8 mouse cellular contexts compared by ENCODE assay signal in the genomic region with DNA sequence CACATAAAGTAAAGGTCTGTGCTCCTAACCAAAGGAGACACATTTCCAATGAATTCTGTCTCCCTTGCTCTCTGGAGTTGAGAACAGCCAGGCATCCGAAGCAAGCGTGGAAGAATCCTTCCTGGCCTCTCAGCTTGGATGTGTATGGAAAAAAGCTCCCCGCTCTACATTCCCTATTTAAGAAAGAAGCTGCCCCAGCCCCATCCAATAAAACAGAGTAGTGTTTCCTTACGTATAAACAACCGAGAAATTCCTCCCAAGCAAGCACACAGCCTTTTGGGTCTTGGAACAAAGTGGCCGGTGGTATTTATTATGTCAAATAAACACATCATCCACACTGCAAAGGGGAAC.
DNase-seq lines count a peak whose midpoint lies in the region; ATAC-seq and TF ChIP-seq lines count a peak whose summit lies in the region.

No protein-coding gene starts in this region.

- 84% methylated on average over 6 of the region's 6 CpGs for WGBS in liver, adult 2 months
- WGBS in forebrain, embryonic 14.5 days: 7% methylated on average over 6 of the region's 6 CpGs
- WGBS in limb, embryonic 11.5 days: 8% methylated on average over 6 of the region's 6 CpGs
- 7% methylated on average over 6 of the region's 6 CpGs for WGBS in neural tube, embryonic 14.5 days
- WGBS in cerebellum, adult 2 months: 52% methylated on average over 6 of the region's 6 CpGs

- no peaks in the 10 kb centered on the region for H3K27me3 ChIP-seq in liver, adult 2 months (ENCODE audit: control insufficient read depth, insufficient read depth, low read length)
- H3K27me3 ChIP-seq in forebrain, embryonic 14.5 days (replicated peaks; ENCODE audit: control insufficient read depth, insufficient read depth, low read length): no peaks in the 10 kb centered on the region
- no peaks in the 10 kb centered on the region for H3K27me3 ChIP-seq in limb, embryonic 11.5 days (ENCODE audit: control insufficient read depth, insufficient read depth, low read length)
- no peaks in the 10 kb centered on the region for H3K27me3 ChIP-seq in neural tube, embryonic 14.5 days (ENCODE audit: control insufficient read depth, insufficient read depth, low read length)
- H3K27me3 ChIP-seq in cerebellum, adult 2 months (ENCODE audit: control insufficient read depth, insufficient read depth, low read length): no peaks in the 10 kb centered on the region

- no peaks in the 10 kb centered on the region for H3K9me3 ChIP-seq in forebrain, embryonic 14.5 days (replicated peaks; ENCODE audit: control insufficient read depth, low read length)
- H3K9me3 ChIP-seq in limb, embryonic 11.5 days (ENCODE audit: control insufficient read depth, low read length): no peaks in the 10 kb centered on the region
- no peaks in the 10 kb centered on the region for H3K9me3 ChIP-seq in neural tube, embryonic 14.5 days (ENCODE audit: control insufficient read depth, low read length)

- H3K27ac ChIP-seq in liver, adult 2 months (replicated peaks; ENCODE audit: insufficient read depth, low read depth, low read length): peak overlapping the region; percentile 68
- peak overlapping the region; percentile 40; the same call in 1 of the 2 replicates for H3K27ac ChIP-seq in forebrain, embryonic 14.5 days (ENCODE audit: low read depth, low read length)
- H3K27ac ChIP-seq in limb, embryonic 11.5 days (replicated peaks; ENCODE audit: low read depth, low read length): peak overlapping the region; percentile 90
- no peak overlapping the region for H3K27ac ChIP-seq in neural tube, embryonic 14.5 days (ENCODE audit: low read depth, low read length)
- H3K27ac ChIP-seq in cerebellum, adult 2 months (ENCODE audit: insufficient read depth, low read length): no peak overlapping the region

- no peak for TF ChIP-seq CTCF in liver, adult 2 months (IDR thresholded peaks at IDR 0.05; ENCODE audit: low read depth, low read length)
- no peak for TF ChIP-seq CTCF in cerebellum, adult 2 months (IDR thresholded peaks at IDR 0.05; ENCODE audit: borderline replicate concordance, insufficient read depth, low read depth, low read length)

- peaks cover 19% of the 10 kb centered on the region for H3K4me1 ChIP-seq in liver, adult 2 months (ENCODE audit: control insufficient read depth, insufficient read depth, low read length)
- peaks cover 4% of the 10 kb centered on the region for H3K4me1 ChIP-seq in forebrain, embryonic 14.5 days (ENCODE audit: control insufficient read depth, insufficient read depth, low read length)
- peaks cover 6% of the 10 kb centered on the region; the same call in 1 of the 2 replicates for H3K4me1 ChIP-seq in limb, embryonic 11.5 days (ENCODE audit: control insufficient read depth, insufficient read depth, low read length)
- no peaks in the 10 kb centered on the region for H3K4me1 ChIP-seq in neural tube, embryonic 14.5 days (ENCODE audit: control insufficient read depth, insufficient read depth, low read length)
- no peaks in the 10 kb centered on the region for H3K4me1 ChIP-seq in cerebellum, adult 2 months (ENCODE audit: control insufficient read depth, insufficient read depth, low read length)

- no peak for TF ChIP-seq POLR2A in liver, adult 2 months (IDR thresholded peaks at IDR 0.05; ENCODE audit: extremely low read depth, insufficient read depth, low read length)
- TF ChIP-seq POLR2A in cerebellum, adult 2 months (IDR thresholded peaks at IDR 0.05; ENCODE audit: borderline replicate concordance, insufficient read depth, low read length): no peak

- no peak overlapping the region for H3K4me3 ChIP-seq in liver, adult 2 months (ENCODE audit: insufficient read depth, low read depth, low read length)
- no peak overlapping the region for H3K4me3 ChIP-seq in forebrain, embryonic 14.5 days (ENCODE audit: low read depth, low read length)
- H3K4me3 ChIP-seq in limb, embryonic 11.5 days (ENCODE audit: low read depth, low read length): no peak overlapping the region
- H3K4me3 ChIP-seq in neural tube, embryonic 14.5 days (ENCODE audit: low read depth, low read length): no peak overlapping the region
- no peak overlapping the region for H3K4me3 ChIP-seq in cerebellum, adult 2 months (replicated peaks; ENCODE audit: insufficient read depth, low read depth, low read length)

- no peaks in the 10 kb centered on the region for H3K79me2 ChIP-seq in liver, adult 2 months (ENCODE audit: control insufficient read depth, insufficient read depth, low read length)

- peak; percentile 21; the same call in 1 of the 2 replicates for ATAC-seq in forebrain, embryonic 14.5 days
- peak; percentile 15; the same call in 1 of the 2 replicates for ATAC-seq in limb, embryonic 11.5 days (ENCODE audit: insufficient number of reproducible peaks, low FRiP score, low TSS enrichment, low read depth)
- 0 out of 2 replicates have a peak, but pooled peaks have one; percentile 16 for ATAC-seq in neural tube, embryonic 14.5 days (ENCODE audit: low read depth)

- no peak overlapping the region for H3K4me2 ChIP-seq in forebrain, embryonic 14.5 days (ENCODE audit: low read length)
- no peak overlapping the region for H3K4me2 ChIP-seq in limb, embryonic 11.5 days (ENCODE audit: low read depth, severe bottlenecking)
- H3K4me2 ChIP-seq in neural tube, embryonic 14.5 days (ENCODE audit: low read depth, low read length): no peak overlapping the region

- no peak overlapping the region for H3K9ac ChIP-seq in liver, adult 2 months (ENCODE audit: low read depth, low read length)
- no peak overlapping the region for H3K9ac ChIP-seq in forebrain, embryonic 14.5 days (ENCODE audit: low read length)
- no peak overlapping the region for H3K9ac ChIP-seq in limb, embryonic 11.5 days (ENCODE audit: low read length)
- H3K9ac ChIP-seq in neural tube, embryonic 14.5 days (replicated peaks; ENCODE audit: low read depth, low read length): no peak overlapping the region

- DNase-seq in liver, adult 2 months (ENCODE audit: extremely low read depth, low read depth, low spot score): no peak
- DNase-seq in liver: no peak
- DNase-seq in forebrain, embryonic 14.5 days (ENCODE audit: low spot score): peak; percentile 36
- DNase-seq in limb, embryonic 11.5 days (ENCODE audit: low spot score): peak; percentile 59
- DNase-seq in cerebellum, adult 2 months: no peak
- DNase-seq in layer of hippocampus, adult 11-12 months (ENCODE audit: low spot score): no peak
- no peak for DNase-seq in thymus, postnatal 4 days

- no peaks in the 10 kb centered on the region for H3K36me3 ChIP-seq in liver, adult 2 months (ENCODE audit: control insufficient read depth, insufficient read depth, low read length)
- no peaks in the 10 kb centered on the region for H3K36me3 ChIP-seq in forebrain, embryonic 14.5 days (ENCODE audit: control insufficient read depth, insufficient read depth, low read length)
- no peaks in the 10 kb centered on the region for H3K36me3 ChIP-seq in limb, embryonic 11.5 days (ENCODE audit: control insufficient read depth, insufficient read depth, low read length)
- H3K36me3 ChIP-seq in neural tube, embryonic 14.5 days (ENCODE audit: control insufficient read depth, insufficient read depth, low read length): no peaks in the 10 kb centered on the region

Comparison
In these comparisons a context has a peak if more than half of its experiments do, and no peak if none do; other contexts are left out.
1. DNase-seq: peak in forebrain, embryonic 14.5 days (single experiment) and limb, embryonic 11.5 days (single experiment); none in liver, adult 2 months (single experiment), liver (single experiment), cerebellum, adult 2 months (0 of 2), layer of hippocampus, adult 11-12 months (single experiment) and thymus, postnatal 4 days (single experiment).
2. H3K27ac ChIP-seq: peak in liver, adult 2 months (single experiment), forebrain, embryonic 14.5 days (single experiment) and limb, embryonic 11.5 days (single experiment); none in neural tube, embryonic 14.5 days (single experiment) and cerebellum, adult 2 months (single experiment).
3. Peak in every context shown above with its lines, with median percentiles within 50 percentile points of each other: ATAC-seq.